Mouse (Mus musculus) liver, embryonic 14.5 days (tissue): ENCODE measurements around the gene Figla.
A peak's percentile ranks its signal among the peaks of the same experiment; 100 is the strongest.

ENCODE experiments used
- CTCF ChIP-seq: IDR thresholded peaks from 2 replicates; pipeline ENCODE4 v1.5.1; 2016; ENCODE audit warnings: antibody characterized with exemption, low read depth, control low read depth
- EP300 ChIP-seq: IDR thresholded peaks from 2 replicates; pipeline ENCODE4 v1.6.1; 2016; ENCODE audit warnings: antibody characterized with exemption, low read depth

GRCm38 (mm10) chr6:86009980-86010379, 6.0 kb upstream of the Figla start:
- peak; percentile 81 for TF ChIP-seq CTCF
- 0 out of 2 replicates have a peak, but pooled peaks have one; percentile 13 for TF ChIP-seq EP300
